Mouse (Mus musculus) left cerebral cortex, adult 8-10 months (tissue): Measurements from ENCODE around the gene Rnf130. TPM values are rescaled to one million over a fixed set of nuclear protein-coding genes. Genes with fewer than 3 reads are reported as not detected.

ENCODE experiments used
- DNase-seq, 2 experiments: peaks; one replicate each; pipeline ENCODE4 v3.0.0; 2022; ENCODE audit warnings: low spot score in 2 of 2
- microRNA-seq, 2 experiments: library from miRNA; unstranded; fragments of <30 nt; microRNA quantifications; one replicate each; pipeline ENCODE4 v1.2.0; 2022
- total RNA-seq, 4 experiments: library from RNA; stranded (reverse); gene quantifications; 2 replicates each; pipeline ENCODE4 v1.2.4; 2022

Gene Rnf130
- total RNA-seq, 4 experiments from 2014 or later = 99.1 to 110 (median 102) TPM

GRCm38 (mm10) chr11:50132265-50132664 lies 107.1 kb downstream of the Rnf130 start:
- no peak for DNase-seq

- DNase-seq = no peak
Observed at GRCm38 (mm10) chr11:50134136-50134859, 109.2 kb downstream of the Rnf130 start.

GRCm38 (mm10) chr11:50138206-50138822 lies 113.2 kb downstream of the Rnf130 start:
- DNase-seq = no peak

GRCm38 (mm10) chr11:50139571-50139970 lies 114.4 kb downstream of the Rnf130 start:
- DNase-seq = no peak

- no peak for DNase-seq
Observed at GRCm38 (mm10) chr11:50145529-50145928, 120.4 kb downstream of the Rnf130 start.

- no peak for DNase-seq
Observed at GRCm38 (mm10) chr11:50146121-50146520, 121.0 kb downstream of the Rnf130 start.

GRCm38 (mm10) chr11:50147267-50147957 lies 122.3 kb downstream of the Rnf130 start:
- DNase-seq = no peak

GRCm38 (mm10) chr11:50147958-50148476 lies 122.9 kb downstream of the Rnf130 start:
- DNase-seq = no peak

- DNase-seq = no peak
Observed at GRCm38 (mm10) chr11:50149200-50149599, 124.1 kb downstream of the Rnf130 start.

GRCm38 (mm10) chr11:50149603-50150150 lies 124.5 kb downstream of the Rnf130 start:
- DNase-seq = no peak

GRCm38 (mm10) chr11:50151374-50151773 lies 126.2 kb downstream of the Rnf130 start:
- no peak for DNase-seq

GRCm38 (mm10) chr11:50154166-50154565 lies 129.0 kb downstream of the Rnf130 start:
- no peak for DNase-seq

Small RNA genes lying within 50 kb of the gene (microRNA-seq; reads per million reads assigned to microRNA genes)
- 119 to 193 reads per million in 2 experiments for gene Mir340

Other genes starting within 250 kb of the Rnf130 start
- gene Gfpt2, start 231.2 kb upstream of the Rnf130 start, total RNA-seq = 1 to 10 TPM; 6.3 to 9.0 (median 7.9) TPM
- gene Mapk9, start 178.6 kb upstream of the Rnf130 start, total RNA-seq = 100 to 1,000 TPM; 187 to 250 (median 223) TPM
- gene Rasgef1c, start 123.5 kb upstream of the Rnf130 start, total RNA-seq = 10 to 100 TPM; 30.9 to 37.4 (median 34.3) TPM
- gene Tbc1d9b, start 106.0 kb downstream of the Rnf130 start, total RNA-seq = 100 to 1,000 TPM; 125 to 140 (median 133) TPM
- gene Mrnip, start 149.1 kb downstream of the Rnf130 start, total RNA-seq = 10 to 100 TPM; 14.4 to 19.1 (median 15.7) TPM
- 100 to 1,000 TPM; 498 to 523 (median 522) TPM for gene Sqstm1, start 185.5 kb downstream of the Rnf130 start, total RNA-seq
- gene Mgat4b, start 185.5 kb downstream of the Rnf130 start, total RNA-seq = 10 to 100 TPM; 61.3 to 68.0 (median 65.8) TPM
- gene Ltc4s, start 213.3 kb downstream of the Rnf130 start, total RNA-seq = 10 to 100 TPM in 1 of 4 experiments, 1 to 10 TPM in 3; 8.0 to 15.8 (median 8.8) TPM